Mouse (Mus musculus) kidney, adult 2 months (tissue): ENCODE results near the gene Hmbs.

Experiments used
- CTCF ChIP-seq: fragments of 200-500 bp; conservative IDR thresholded peaks from 2 replicates; pipeline ENCODE4 v1.5.1; 2011; ENCODE audit warnings: low read depth, mild to moderate bottlenecking, control low read depth, low read length, moderate library complexity, mixed read lengths; ENCODE audit not compliant: insufficient read depth, insufficient read length
- POLR2A ChIP-seq: fragments of 200-500 bp; IDR thresholded peaks from one replicate; pipeline ENCODE4 v1.6.1; 2011; ENCODE audit warnings: low read depth, low read length, control low read depth

GRCm38 (mm10) chr9:44361190-44361917 is 17.3 kb upstream of the Hmbs start, which contains the start of gene Vps11:
- 0 out of 2 replicates have a peak, but pooled peaks have one; percentile 21 for TF ChIP-seq CTCF
- TF ChIP-seq POLR2A: peak; percentile 64
